Mouse (Mus musculus) effector memory CD4-positive, alpha-beta T cell, adult 7 months (primary cell): ENCODE results near the gene 1700092M07Rik. TPM values are rescaled to one million over a fixed set of nuclear protein-coding genes. Genes with fewer than 3 reads are reported as not detected.

Experiments
- polyA plus RNA-seq: library from polyadenylated mRNA; unstranded; fragments of 100-300 nt; shearing (Covaris generic); gene quantifications from one replicate; pipeline ENCODE4 v1.2.1, GENCODE M21; 2017

Gene 1700092M07Rik
- 1.5 TPM for polyA plus RNA-seq

GRCm38 (mm10) chr19:8740603-8741002 lies at the start of gene 1700092M07Rik:
TSS of gene 1700092M07Rik (plus strand) at chr19:8740718.

GRCm38 (mm10) chr19:8722907-8723573 lies 17.5 kb upstream of the 1700092M07Rik start, which contains the start of gene Slc3a2:
TSS of gene Slc3a2 (minus strand) at chr19:8723369.

GRCm38 (mm10) chr19:8735389-8736159 lies 4.9 kb upstream of the 1700092M07Rik start, which contains the start of gene Wdr74:
TSS of gene Wdr74 (plus strand) at chr19:8735827.

GRCm38 (mm10) chr19:8741243-8741869 lies 838 bp downstream of the 1700092M07Rik start, which contains the start of gene Stx5a:
TSS of gene Stx5a (plus strand) at chr19:8741413.

GRCm38 (mm10) chr19:8756635-8757387 lies 16.3 kb downstream of the 1700092M07Rik start, which contains the start of gene Nxf1:
TSS of gene Nxf1 (plus strand) at chr19:8757073.

GRCm38 (mm10) chr19:8770567-8771270 lies 30.2 kb downstream of the 1700092M07Rik start, which contains the start of gene Tmem223:
TSS of gene Tmem223 (plus strand) at chr19:8770996.

GRCm38 (mm10) chr19:8774086-8774835 lies 33.7 kb downstream of the 1700092M07Rik start, which contains the start of gene Tmem179b:
TSS of gene Tmem179b (minus strand) at chr19:8774467.

GRCm38 (mm10) chr19:8786008-8786781 lies 45.7 kb downstream of the 1700092M07Rik start, which contains the start of gene Taf6l:
TSS of gene Taf6l (minus strand) at chr19:8786417.

Other genes with a start within 250 kb of the 1700092M07Rik start
- 0.62 TPM for gene Slc22a8, start 149.5 kb upstream of the 1700092M07Rik start, polyA plus RNA-seq
- gene Slc22a6, start 122.7 kb upstream of the 1700092M07Rik start, polyA plus RNA-seq: not detected
- gene Chrm1, start 76.9 kb upstream of the 1700092M07Rik start, polyA plus RNA-seq: not detected
- gene Slc3a2, start 17.3 kb upstream of the 1700092M07Rik start, polyA plus RNA-seq: 497 TPM
- gene Wdr74, start 4.9 kb upstream of the 1700092M07Rik start, polyA plus RNA-seq: 105 TPM
- gene Stx5a, start 695 bp downstream of the 1700092M07Rik start, polyA plus RNA-seq: 223 TPM
- 365 TPM for gene Nxf1, start 16.4 kb downstream of the 1700092M07Rik start, polyA plus RNA-seq
- gene Tmem223, start 30.3 kb downstream of the 1700092M07Rik start, polyA plus RNA-seq: 38.6 TPM
- gene Tmem179b, start 33.7 kb downstream of the 1700092M07Rik start, polyA plus RNA-seq: 172 TPM
- gene Taf6l, start 45.7 kb downstream of the 1700092M07Rik start, polyA plus RNA-seq: 8.1 TPM
- gene Polr2g, start 57.9 kb downstream of the 1700092M07Rik start, polyA plus RNA-seq: 68.3 TPM
- 0.18 TPM for gene Zbtb3, start 61.8 kb downstream of the 1700092M07Rik start, polyA plus RNA-seq
- 31.0 TPM for gene Ttc9c, start 78.6 kb downstream of the 1700092M07Rik start, polyA plus RNA-seq
- gene Hnrnpul2, start 79.3 kb downstream of the 1700092M07Rik start, polyA plus RNA-seq: 7.6 TPM
- not detected for gene AC129217.1, start 89.1 kb downstream of the 1700092M07Rik start, polyA plus RNA-seq
- gene Bscl2, start 96.7 kb downstream of the 1700092M07Rik start, polyA plus RNA-seq: 85.2 TPM
- gene Gng3, start 98.5 kb downstream of the 1700092M07Rik start, polyA plus RNA-seq: 0.49 TPM
- not detected for gene Lrrn4cl, start 110.0 kb downstream of the 1700092M07Rik start, polyA plus RNA-seq
- 133 TPM for gene Ubxn1, start 130.8 kb downstream of the 1700092M07Rik start, polyA plus RNA-seq
- 30.0 TPM for gene Uqcc3, start 140.2 kb downstream of the 1700092M07Rik start, polyA plus RNA-seq
- 40.0 TPM for gene Lbhd1, start 143.0 kb downstream of the 1700092M07Rik start, polyA plus RNA-seq
- gene Gm49403, start 143.2 kb downstream of the 1700092M07Rik start, polyA plus RNA-seq: not detected
- gene 1810009A15Rik, start 148.1 kb downstream of the 1700092M07Rik start, polyA plus RNA-seq: 32.1 TPM
- not detected for gene Gm49416, start 148.2 kb downstream of the 1700092M07Rik start, polyA plus RNA-seq
- 34.6 TPM for gene Ints5, start 152.3 kb downstream of the 1700092M07Rik start, polyA plus RNA-seq
- 91.0 TPM for gene Ganab, start 157.4 kb downstream of the 1700092M07Rik start, polyA plus RNA-seq
- gene B3gat3, start 179.7 kb downstream of the 1700092M07Rik start, polyA plus RNA-seq: 57.0 TPM
- 4.5 TPM for gene Rom1, start 188.6 kb downstream of the 1700092M07Rik start, polyA plus RNA-seq
- gene Eml3, start 188.8 kb downstream of the 1700092M07Rik start, polyA plus RNA-seq: 74.5 TPM
- gene Mta2, start 201.2 kb downstream of the 1700092M07Rik start, polyA plus RNA-seq: 211 TPM
- gene Tut1, start 213.1 kb downstream of the 1700092M07Rik start, polyA plus RNA-seq: 55.0 TPM
- gene Eef1g, start 226.3 kb downstream of the 1700092M07Rik start, polyA plus RNA-seq: 259 TPM
- gene Ahnak, start 248.6 kb downstream of the 1700092M07Rik start, polyA plus RNA-seq: 193 TPM